Mouse (Mus musculus) hindbrain, embryonic 12.5 days (tissue): ENCODE data around the gene Gdf3. TPM values are rescaled to one million over a fixed set of nuclear protein-coding genes. Genes with fewer than 3 reads are reported as not detected.

Source experiments
- polyA plus RNA-seq: library from polyadenylated mRNA; unstranded; fragments of >200 nt; fragmentation: Nextera tagmentation; extraction: Ambion mirVana; gene quantifications from 2 replicates; pipeline ENCODE4 v1.2.1, GENCODE M21; 2016

The Gdf3 gene
- polyA plus RNA-seq, 1 experiment from 2014 or later = 0.09 TPM

Other genes with a start within 250 kb of the Gdf3 start
- gene Rimklb, start 111.3 kb downstream of the Gdf3 start, polyA plus RNA-seq = 78.4 and 90.9 TPM in 2 replicates
- 1.6 and 2.6 TPM in 2 replicates for gene Mfap5, start 104.2 kb downstream of the Gdf3 start, polyA plus RNA-seq
- gene Aicda, start 56.3 kb downstream of the Gdf3 start, polyA plus RNA-seq = 0.15 and 0.61 TPM in 2 replicates
- gene Apobec1, start 7.6 kb downstream of the Gdf3 start, polyA plus RNA-seq = 1.8 and 2.9 TPM in 2 replicates
- gene Dppa3, start 16.3 kb upstream of the Gdf3 start, polyA plus RNA-seq = not detected in 2 replicates
- 0.14 and 0.27 TPM in 2 replicates for gene Nanog, start 97.4 kb upstream of the Gdf3 start, polyA plus RNA-seq
- 24.7 and 25.3 TPM in 2 replicates for gene Slc2a3, start 191.6 kb upstream of the Gdf3 start, polyA plus RNA-seq
- 6.1 and 6.9 TPM in 2 replicates for gene Foxj2, start 209.8 kb upstream of the Gdf3 start, polyA plus RNA-seq
- gene C3ar1, start 246.1 kb upstream of the Gdf3 start, polyA plus RNA-seq = 2.0 and 2.2 TPM in 2 replicates